Mouse (Mus musculus): ENCODE data around the gene Gm38655. TPM values are rescaled to one million over a fixed set of nuclear protein-coding genes. Genes with fewer than 3 reads are reported as not detected.

The Gm38655 gene
- polyA plus RNA-seq, 1 experiment: not detected

- no peak overlapping the region for H3K4me3 ChIP-seq (replicated peaks; ENCODE audit: insufficient read depth, low read depth, low read length)
- no peak for TF ChIP-seq CTCF (IDR thresholded peaks at IDR 0.05; ENCODE audit: borderline replicate concordance, insufficient read depth, low read depth, low read length)
- TF ChIP-seq POLR2A (IDR thresholded peaks at IDR 0.05; ENCODE audit: borderline replicate concordance, insufficient read depth, low read length): no peak
- 68% methylated on average over 6 of the region's 6 CpGs for WGBS
- no peak overlapping the region for H3K27ac ChIP-seq (ENCODE audit: insufficient read depth, low read length)
- DNase-seq: no peak
- peaks cover 9% of the 10 kb centered on the region for H3K4me1 ChIP-seq (ENCODE audit: control insufficient read depth, insufficient read depth, low read length)
- no peaks in the 10 kb centered on the region for H3K27me3 ChIP-seq (ENCODE audit: control insufficient read depth, insufficient read depth, low read length)
These were observed 9.2 kb downstream of the Gm38655 start for GRCm38 (mm10) chr17:25165970-25166671.

- Histone ChIP-seq H3K4me3 (replicated peaks; ENCODE audit: insufficient read depth, low read depth, low read length) (no peak overlapping the region), H3K27ac (ENCODE audit: insufficient read depth, low read length) (no peak overlapping the region), H3K27me3 (ENCODE audit: control insufficient read depth, insufficient read depth, low read length) (no peaks in the 10 kb centered on the region), H3K4me1 (ENCODE audit: control insufficient read depth, insufficient read depth, low read length) (peaks cover 9% of the 10 kb centered on the region)
- TF ChIP-seq CTCF (IDR thresholded peaks at IDR 0.05; ENCODE audit: borderline replicate concordance, insufficient read depth, low read depth, low read length) (no peak), POLR2A (IDR thresholded peaks at IDR 0.05; ENCODE audit: borderline replicate concordance, insufficient read depth, low read length) (no peak)
- 85% methylated on average over 3 of the region's 3 CpGs for WGBS
- DNase-seq: no peak
These were observed 10.5 kb downstream of the Gm38655 start for GRCm38 (mm10) chr17:25164770-25165169.

- DNase-seq: no peak
- TF ChIP-seq CTCF (IDR thresholded peaks at IDR 0.05; ENCODE audit: borderline replicate concordance, insufficient read depth, low read depth, low read length): no peak
- TF ChIP-seq POLR2A (IDR thresholded peaks at IDR 0.05; ENCODE audit: borderline replicate concordance, insufficient read depth, low read length): no peak
- WGBS: 69% methylated on average over 7 of the region's 7 CpGs
- Histone ChIP-seq H3K27me3 (ENCODE audit: control insufficient read depth, insufficient read depth, low read length) (no peaks in the 10 kb centered on the region), H3K4me3 (replicated peaks; ENCODE audit: insufficient read depth, low read depth, low read length) (no peak overlapping the region), H3K4me1 (ENCODE audit: control insufficient read depth, insufficient read depth, low read length) (peaks cover 7% of the 10 kb centered on the region), H3K27ac (ENCODE audit: insufficient read depth, low read length) (no peak overlapping the region)
These were observed 11.9 kb downstream of the Gm38655 start for GRCm38 (mm10) chr17:25163387-25163786.

GRCm38 (mm10) chr17:25162161-25162560 lies 13.1 kb downstream of the Gm38655 start, which contains the start of gene Ccdc154:
Gene Ccdc154, plus strand, starts transcription at chr17:25162461.
- H3K27me3 ChIP-seq (ENCODE audit: control insufficient read depth, insufficient read depth, low read length): no peaks in the 10 kb centered on the region
- 93% methylated on average over 1 of the region's 1 CpGs for WGBS

GRCm38 (mm10) chr17:25139960-25140359 lies 35.3 kb downstream of the Gm38655 start:
- DNase-seq: no peak
- Histone ChIP-seq H3K27ac (ENCODE audit: insufficient read depth, low read length) (no peak overlapping the region), H3K4me1 (ENCODE audit: control insufficient read depth, insufficient read depth, low read length) (peaks cover 6% of the 10 kb centered on the region; the same call in 1 of the 2 replicates), H3K27me3 (ENCODE audit: control insufficient read depth, insufficient read depth, low read length) (no peaks in the 10 kb centered on the region), H3K4me3 (replicated peaks; ENCODE audit: insufficient read depth, low read depth, low read length) (no peak overlapping the region)
- 69% methylated on average over 4 of the region's 4 CpGs for WGBS
- TF ChIP-seq POLR2A (IDR thresholded peaks at IDR 0.05; ENCODE audit: borderline replicate concordance, insufficient read depth, low read length): no peak
- TF ChIP-seq CTCF (IDR thresholded peaks at IDR 0.05; ENCODE audit: borderline replicate concordance, insufficient read depth, low read depth, low read length): 0 out of 2 replicates have a peak, but pooled peaks have one; percentile 18

More at GRCm38 (mm10) chr17:25162161-25162560, 13.1 kb downstream of the Gm38655 start, which contains the start of gene Ccdc154:
- Histone ChIP-seq H3K27ac (ENCODE audit: insufficient read depth, low read length) (no peak within 1 kb of the TSS), H3K4me3 (replicated peaks; ENCODE audit: insufficient read depth, low read depth, low read length) (no peak within 1 kb of the TSS), H3K4me1 (ENCODE audit: control insufficient read depth, insufficient read depth, low read length) (no peaks in the 10 kb centered on the region)
- TF ChIP-seq POLR2A (IDR thresholded peaks at IDR 0.05; ENCODE audit: borderline replicate concordance, insufficient read depth, low read length) (no peak), CTCF (IDR thresholded peaks at IDR 0.05; ENCODE audit: borderline replicate concordance, insufficient read depth, low read depth, low read length) (no peak)
- DNase-seq: no peak

GRCm38 (mm10) chr17:25138803-25139202 lies 36.5 kb downstream of the Gm38655 start:
- Histone ChIP-seq H3K4me1 (ENCODE audit: control insufficient read depth, insufficient read depth, low read length) (peaks cover 14% of the 10 kb centered on the region), H3K4me3 (replicated peaks; ENCODE audit: insufficient read depth, low read depth, low read length) (no peak overlapping the region), H3K27ac (ENCODE audit: insufficient read depth, low read length) (no peak overlapping the region), H3K27me3 (ENCODE audit: control insufficient read depth, insufficient read depth, low read length) (no peaks in the 10 kb centered on the region)
- TF ChIP-seq POLR2A (IDR thresholded peaks at IDR 0.05; ENCODE audit: borderline replicate concordance, insufficient read depth, low read length) (no peak), CTCF (IDR thresholded peaks at IDR 0.05; ENCODE audit: borderline replicate concordance, insufficient read depth, low read depth, low read length) (no peak)
- DNase-seq: no peak
- WGBS: 100% methylated on average over 1 of the region's 1 CpGs

GRCm38 (mm10) chr17:25135622-25136021 lies 39.6 kb downstream of the Gm38655 start:
- no peaks in the 10 kb centered on the region for H3K27me3 ChIP-seq (ENCODE audit: control insufficient read depth, insufficient read depth, low read length)
- TF ChIP-seq CTCF (IDR thresholded peaks at IDR 0.05; ENCODE audit: borderline replicate concordance, insufficient read depth, low read depth, low read length) (no peak), POLR2A (IDR thresholded peaks at IDR 0.05; ENCODE audit: borderline replicate concordance, insufficient read depth, low read length) (no peak)
- H3K4me1 ChIP-seq (ENCODE audit: control insufficient read depth, insufficient read depth, low read length): peaks cover 13% of the 10 kb centered on the region
- H3K4me3 ChIP-seq (replicated peaks; ENCODE audit: insufficient read depth, low read depth, low read length): no peak overlapping the region
- no peak for DNase-seq
- WGBS: 75% methylated on average over 6 of the region's 6 CpGs
- no peak overlapping the region for H3K27ac ChIP-seq (ENCODE audit: insufficient read depth, low read length)

GRCm38 (mm10) chr17:25133275-25133698 lies 42.0 kb downstream of the Gm38655 start, which contains the start of gene Clcn7:
Gene Clcn7, plus strand, starts transcription at chr17:25133391.
- Histone ChIP-seq H3K4me3 (replicated peaks; ENCODE audit: insufficient read depth, low read depth, low read length) (peak within 1 kb of the TSS; percentile 84), H3K4me1 (ENCODE audit: control insufficient read depth, insufficient read depth, low read length) (peaks cover 11% of the 10 kb centered on the region), H3K27me3 (ENCODE audit: control insufficient read depth, insufficient read depth, low read length) (no peaks in the 10 kb centered on the region), H3K27ac (ENCODE audit: insufficient read depth, low read length) (peak within 1 kb of the TSS; percentile 9)
- WGBS: under 1% methylated on average over 40 of the region's 40 CpGs
- TF ChIP-seq POLR2A (IDR thresholded peaks at IDR 0.05; ENCODE audit: borderline replicate concordance, insufficient read depth, low read length): peak; percentile 78
- TF ChIP-seq CTCF (IDR thresholded peaks at IDR 0.05; ENCODE audit: borderline replicate concordance, insufficient read depth, low read depth, low read length): no peak
- DNase-seq: peak; percentile 95 to 96

Measured in cerebellum, adult 2 months (tissue).